In genomic region chr7:142316558-142316957, GRCm38 (mm10) we compare ENCODE assay signal across 8 mouse cellular contexts. TPM values are rescaled to one million over a fixed set of nuclear protein-coding genes. Genes with fewer than 3 reads are reported as not detected.
A peak's percentile ranks its signal among the peaks of the same experiment; 100 is the strongest.
DNase-seq lines count a peak whose midpoint lies in the region; ATAC-seq and TF ChIP-seq lines count a peak whose summit lies in the region.
"Had no signal": no experiment of that assay in that cellular context is flagged by ENCODE, and none has a peak within 500 bp of the region (broad histone marks: within the 10 kb centered on the region; RNA-seq: fewer than 3 reads in every experiment).

No protein-coding gene starts in this region.

- no peak overlapping the region for H3K27ac ChIP-seq in neural tube, embryonic 15.5 days (replicated peaks)
- H3K27ac ChIP-seq in bone marrow macrophage, adult 2 months (ENCODE audit: insufficient read depth, low read depth, low read length) = no peak overlapping the region
- H3K27ac ChIP-seq in forebrain, embryonic 15.5 days (replicated peaks) = no peak overlapping the region
- H3K27ac ChIP-seq in kidney, embryonic 15.5 days = no peak overlapping the region
- H3K27ac ChIP-seq in stomach, postnatal 0 days (replicated peaks) = 0 out of 2 replicates have a peak overlapping the region, but pooled peaks have one; percentile 35
- H3K27ac ChIP-seq: neural tube, embryonic 12.5 days had no signal

- TF ChIP-seq EP300 in stomach, postnatal 0 days (optimal IDR thresholded peaks at IDR 0.05) = no peak

- peaks cover 33% of the 10 kb centered on the region for H3K4me1 ChIP-seq in neural tube, embryonic 15.5 days
- no peaks in the 10 kb centered on the region for H3K4me1 ChIP-seq in bone marrow macrophage, adult 2 months (ENCODE audit: control insufficient read depth, insufficient read depth, low read length)
- H3K4me1 ChIP-seq in forebrain, embryonic 15.5 days = 0 out of 2 replicates have a peak, but pooled peaks cover 6% of the 10 kb centered on the region
- peaks cover 20% of the 10 kb centered on the region for H3K4me1 ChIP-seq in kidney, embryonic 15.5 days
- H3K4me1 ChIP-seq in stomach, postnatal 0 days (replicated peaks; ENCODE audit: control insufficient read depth, insufficient read depth) = no peaks in the 10 kb centered on the region

- 44% methylated on average over 6 of the region's 6 CpGs for WGBS in neural tube, embryonic 15.5 days
- WGBS in forebrain, embryonic 15.5 days = 47% methylated on average over 6 of the region's 6 CpGs
- 43% methylated on average over 6 of the region's 6 CpGs for WGBS in kidney, embryonic 15.5 days
- 30% methylated on average over 6 of the region's 6 CpGs for WGBS in stomach, postnatal 0 days

- no peaks in the 10 kb centered on the region for H3K27me3 ChIP-seq in neural tube, embryonic 15.5 days (replicated peaks)
- H3K27me3 ChIP-seq in forebrain, embryonic 15.5 days = no peaks in the 10 kb centered on the region
- H3K27me3 ChIP-seq in kidney, embryonic 15.5 days = no peaks in the 10 kb centered on the region
- no peaks in the 10 kb centered on the region for H3K27me3 ChIP-seq in stomach, postnatal 0 days (ENCODE audit: control insufficient read depth, insufficient read depth, low read length)
- H3K27me3 ChIP-seq: neural tube, embryonic 12.5 days had no signal

- no peak for ATAC-seq in neural tube, embryonic 15.5 days (ENCODE audit: low FRiP score)
- ATAC-seq in forebrain, embryonic 15.5 days (replicated peaks) = peak; percentile 43; the same call in 1 of the 2 replicates
- ATAC-seq in kidney, embryonic 15.5 days (replicated peaks; ENCODE audit: low FRiP score) = peak; percentile 47; the same call in 1 of the 2 replicates
- ATAC-seq in megakaryocyte progenitor cell, adult 5-6 weeks (replicated peaks; ENCODE audit: poor library complexity) = peak; percentile 65; the same call in 1 of the 2 replicates
- peak; percentile 57; the same call in 1 of the 2 replicates for ATAC-seq in stomach, postnatal 0 days (ENCODE audit: low FRiP score, low TSS enrichment)

- peak; percentile 85 for TF ChIP-seq CTCF in bone marrow macrophage, adult 2 months (IDR thresholded peaks at IDR 0.05; ENCODE audit: low read depth, low read length)
- peak; percentile 92 for TF ChIP-seq CTCF in stomach, postnatal 0 days (IDR thresholded peaks at IDR 0.05; ENCODE audit: low read depth)

- no peak overlapping the region for H3K4me2 ChIP-seq in neural tube, embryonic 15.5 days
- H3K4me2 ChIP-seq in forebrain, embryonic 15.5 days (replicated peaks) = no peak overlapping the region
- H3K4me2 ChIP-seq in kidney, embryonic 15.5 days = no peak overlapping the region
- no peak overlapping the region for H3K4me2 ChIP-seq in stomach, postnatal 0 days (replicated peaks; ENCODE audit: low read depth)
- H3K4me2 ChIP-seq: neural tube, embryonic 12.5 days had no signal

- no peaks in the 10 kb centered on the region for H3K36me3 ChIP-seq in neural tube, embryonic 15.5 days
- no peaks in the 10 kb centered on the region for H3K36me3 ChIP-seq in forebrain, embryonic 15.5 days
- H3K36me3 ChIP-seq in kidney, embryonic 15.5 days = no peaks in the 10 kb centered on the region
- no peaks in the 10 kb centered on the region for H3K36me3 ChIP-seq in stomach, postnatal 0 days (ENCODE audit: control insufficient read depth, insufficient read depth, low read length)
- H3K36me3 ChIP-seq: neural tube, embryonic 12.5 days had no signal

- TF ChIP-seq POLR2A in bone marrow macrophage, adult 2 months (IDR thresholded peaks at IDR 0.05; ENCODE audit: borderline replicate concordance, low read depth, low read length) = no peak

- H3K9me3 ChIP-seq in neural tube, embryonic 15.5 days (replicated peaks) = no peaks in the 10 kb centered on the region
- H3K9me3 ChIP-seq in forebrain, embryonic 15.5 days = no peaks in the 10 kb centered on the region
- no peaks in the 10 kb centered on the region for H3K9me3 ChIP-seq in kidney, embryonic 15.5 days (replicated peaks)
- no peaks in the 10 kb centered on the region for H3K9me3 ChIP-seq in stomach, postnatal 0 days (ENCODE audit: control insufficient read depth, low read length)
- H3K9me3 ChIP-seq: neural tube, embryonic 12.5 days had no signal

- no peak overlapping the region for H3K4me3 ChIP-seq in neural tube, embryonic 15.5 days (replicated peaks)
- H3K4me3 ChIP-seq in bone marrow macrophage, adult 2 months (ENCODE audit: insufficient read depth, low read length) = no peak overlapping the region
- no peak overlapping the region for H3K4me3 ChIP-seq in forebrain, embryonic 15.5 days
- H3K4me3 ChIP-seq in kidney, embryonic 15.5 days (replicated peaks) = no peak overlapping the region
- H3K4me3 ChIP-seq in stomach, postnatal 0 days (ENCODE audit: low read depth, low read length) = no peak overlapping the region
- H3K4me3 ChIP-seq: neural tube, embryonic 12.5 days had no signal

- peak; percentile 55 for DNase-seq in neural tube, embryonic 10.5 days (ENCODE audit: extremely low spot score, low spot score)
- no peak for DNase-seq in stomach, postnatal 0 days (ENCODE audit: low spot score)

- no peak overlapping the region for H3K9ac ChIP-seq in neural tube, embryonic 15.5 days (replicated peaks)
- H3K9ac ChIP-seq in forebrain, embryonic 15.5 days (replicated peaks) = no peak overlapping the region
- no peak overlapping the region for H3K9ac ChIP-seq in kidney, embryonic 15.5 days
- H3K9ac ChIP-seq in stomach, postnatal 0 days (ENCODE audit: low read length) = no peak overlapping the region
- H3K9ac ChIP-seq: neural tube, embryonic 12.5 days had no signal

RNA-seq across cellular contexts. Expression of gene Krtap5-4, which starts 13.2 kb away (rescaled TPM):
- not detected in 2 replicates for polyA plus RNA-seq in neural tube, embryonic 15.5 days (2015; fragmentation: Nextera tagmentation; extraction: Ambion mirVana)
- polyA plus RNA-seq in bone marrow macrophage, adult 2 months (2012; ENCODE audit: insufficient read depth, insufficient read length, missing spikeins) = not detected in 2 replicates
- not detected in 2 replicates for polyA plus RNA-seq in forebrain, embryonic 15.5 days (2015; fragmentation: Nextera tagmentation; extraction: Ambion mirVana)
- polyA plus RNA-seq in kidney, embryonic 15.5 days (2015; fragmentation: Nextera tagmentation; extraction: Ambion mirVana) = not detected in 2 replicates
- total RNA-seq in megakaryocyte progenitor cell, adult 5-6 weeks (2015) = not detected in 2 replicates
- not detected in 2 replicates for total RNA-seq in megakaryocyte progenitor cell, adult 5-6 weeks (2017)
- polyA plus RNA-seq in stomach, postnatal 0 days (2015; fragmentation: Nextera tagmentation; extraction: Ambion mirVana) = not detected in 2 replicates
- polyA plus RNA-seq: neural tube, embryonic 12.5 days had no signal

RNA-seq across cellular contexts. Expression of gene Krtap5-1, which starts 19.6 kb away (rescaled TPM):
- not detected in 2 replicates for polyA plus RNA-seq in neural tube, embryonic 15.5 days (2015; fragmentation: Nextera tagmentation; extraction: Ambion mirVana)
- not detected in 2 replicates for polyA plus RNA-seq in bone marrow macrophage, adult 2 months (2012; ENCODE audit: insufficient read depth, insufficient read length, missing spikeins)
- polyA plus RNA-seq in forebrain, embryonic 15.5 days (2015; fragmentation: Nextera tagmentation; extraction: Ambion mirVana) = not detected in 2 replicates
- not detected in 2 replicates for polyA plus RNA-seq in kidney, embryonic 15.5 days (2015; fragmentation: Nextera tagmentation; extraction: Ambion mirVana)
- total RNA-seq in megakaryocyte progenitor cell, adult 5-6 weeks (2015) = not detected in 2 replicates
- total RNA-seq in megakaryocyte progenitor cell, adult 5-6 weeks (2017) = not detected in 2 replicates
- not detected in 2 replicates for polyA plus RNA-seq in stomach, postnatal 0 days (2015; fragmentation: Nextera tagmentation; extraction: Ambion mirVana)
- polyA plus RNA-seq: neural tube, embryonic 12.5 days had no signal

RNA-seq across cellular contexts. Expression of gene Gm4559, which starts 42.4 kb away (rescaled TPM):
- not detected in 2 replicates for polyA plus RNA-seq in neural tube, embryonic 15.5 days (2015; fragmentation: Nextera tagmentation; extraction: Ambion mirVana)
- polyA plus RNA-seq in bone marrow macrophage, adult 2 months (2012; ENCODE audit: insufficient read depth, insufficient read length, missing spikeins) = not detected in 2 replicates
- not detected in 2 replicates for polyA plus RNA-seq in forebrain, embryonic 15.5 days (2015; fragmentation: Nextera tagmentation; extraction: Ambion mirVana)
- polyA plus RNA-seq in kidney, embryonic 15.5 days (2015; fragmentation: Nextera tagmentation; extraction: Ambion mirVana) = not detected in 2 replicates
- not detected in 2 replicates for total RNA-seq in megakaryocyte progenitor cell, adult 5-6 weeks (2015)
- total RNA-seq in megakaryocyte progenitor cell, adult 5-6 weeks (2017) = not detected in 2 replicates
- polyA plus RNA-seq in stomach, postnatal 0 days (2015; fragmentation: Nextera tagmentation; extraction: Ambion mirVana) = not detected in 2 replicates
- polyA plus RNA-seq: neural tube, embryonic 12.5 days had no signal

RNA-seq across cellular contexts. Expression of gene Ifitm10, which starts 57.0 kb away (rescaled TPM):
- 13.5 and 14.7 TPM in 2 replicates for polyA plus RNA-seq in neural tube, embryonic 15.5 days (2015; fragmentation: Nextera tagmentation; extraction: Ambion mirVana)
- polyA plus RNA-seq in bone marrow macrophage, adult 2 months (2012; ENCODE audit: insufficient read depth, insufficient read length, missing spikeins) = 0.59 TPM in 1 of 2 replicates, not detected in the other
- polyA plus RNA-seq in forebrain, embryonic 15.5 days (2015; fragmentation: Nextera tagmentation; extraction: Ambion mirVana) = 2.4 and 3.1 TPM in 2 replicates
- polyA plus RNA-seq in kidney, embryonic 15.5 days (2015; fragmentation: Nextera tagmentation; extraction: Ambion mirVana) = 1.8 and 2.3 TPM in 2 replicates
- not detected in 2 replicates for total RNA-seq in megakaryocyte progenitor cell, adult 5-6 weeks (2015)
- not detected in 2 replicates for total RNA-seq in megakaryocyte progenitor cell, adult 5-6 weeks (2017)
- 9.9 and 12.0 TPM in 2 replicates for polyA plus RNA-seq in stomach, postnatal 0 days (2015; fragmentation: Nextera tagmentation; extraction: Ambion mirVana)

RNA-seq across cellular contexts. Expression of gene Gm2431, which starts 58.4 kb away (rescaled TPM):
- not detected in 2 replicates for polyA plus RNA-seq in neural tube, embryonic 15.5 days (2015; fragmentation: Nextera tagmentation; extraction: Ambion mirVana)
- not detected in 2 replicates for polyA plus RNA-seq in bone marrow macrophage, adult 2 months (2012; ENCODE audit: insufficient read depth, insufficient read length, missing spikeins)
- not detected in 2 replicates for polyA plus RNA-seq in forebrain, embryonic 15.5 days (2015; fragmentation: Nextera tagmentation; extraction: Ambion mirVana)
- not detected in 2 replicates for polyA plus RNA-seq in kidney, embryonic 15.5 days (2015; fragmentation: Nextera tagmentation; extraction: Ambion mirVana)
- not detected in 2 replicates for total RNA-seq in megakaryocyte progenitor cell, adult 5-6 weeks (2015)
- not detected in 2 replicates for total RNA-seq in megakaryocyte progenitor cell, adult 5-6 weeks (2017)
- not detected in 2 replicates for polyA plus RNA-seq in stomach, postnatal 0 days (2015; fragmentation: Nextera tagmentation; extraction: Ambion mirVana)
- polyA plus RNA-seq: neural tube, embryonic 12.5 days had no signal
